Mouse (Mus musculus) heart, embryonic 15.5 days (tissue): ENCODE results near the gene Gm12185. TPM values are rescaled to one million over a fixed set of nuclear protein-coding genes. Genes with fewer than 3 reads are reported as not detected.
"Not testable (repeated sequence)": the region's sequence is repeated elsewhere in the genome, so short reads cannot be mapped to it uniquely, and the experiment has no call there.

ENCODE experiments used
- ATAC-seq: fragments of 200-750 bp; cut with Nextera tagmentation; replicated peaks from 2 replicates; pipeline ENCODE4 v1.8.0; 2017; ENCODE audit warnings: low read depth, moderate TSS enrichment; ENCODE audit not compliant: insufficient number of reproducible peaks, insufficient read depth, low FRiP score
- H3K27ac ChIP-seq: fragments of 300-500 bp; sonication (generic); 2 replicates; pipeline ENCODE4 v1.5.1; 2015; ENCODE audit warnings: mild to moderate bottlenecking, inconsistent platforms
- H3K27me3 ChIP-seq: fragments of 300-500 bp; sonication (generic); 2 replicates; pipeline ENCODE4 v1.6.1; 2015; ENCODE audit warnings: inconsistent platforms
- H3K36me3 ChIP-seq: fragments of 300-500 bp; sonication (generic); 2 replicates; pipeline ENCODE4 v1.6.1; 2015; ENCODE audit warnings: mild to moderate bottlenecking, inconsistent platforms
- H3K4me1 ChIP-seq: fragments of 300-500 bp; sonication (generic); replicated peaks from 2 replicates; pipeline ENCODE4 v1.6.1; 2015; ENCODE audit warnings: inconsistent platforms
- H3K4me2 ChIP-seq: fragments of 300-500 bp; sonication (generic); 2 replicates; pipeline ENCODE4 v1.6.1; 2015; ENCODE audit warnings: inconsistent platforms, mild to moderate bottlenecking, moderate library complexity
- H3K4me3 ChIP-seq: fragments of 300-500 bp; sonication (generic); 2 replicates; pipeline ENCODE4 v1.5.1; 2015; ENCODE audit warnings: mild to moderate bottlenecking, inconsistent platforms
- H3K9ac ChIP-seq: fragments of 300-500 bp; sonication (generic); 2 replicates; pipeline ENCODE4 v1.6.1; 2015; ENCODE audit warnings: mild to moderate bottlenecking, inconsistent platforms
- H3K9me3 ChIP-seq: fragments of 300-500 bp; sonication (generic); replicated peaks from 2 replicates; pipeline ENCODE4 v1.6.1; 2016; ENCODE audit warnings: inconsistent platforms
- WGBS: fragments of 180-500 bp; shearing (Covaris S2); methylation state at CpG from one replicate; pipeline ENCODE4 v1.1.7; 2015; ENCODE audit warnings: mixed read lengths; 5-methylcytosine and 5-hydroxymethylcytosine counted together
- polyA plus RNA-seq: library from polyadenylated mRNA; unstranded; fragments of >200 nt; fragmentation: Nextera tagmentation; extraction: Ambion mirVana; gene quantifications from 2 replicates; pipeline ENCODE4 v1.2.1, GENCODE M21; 2015

The Gm12185 gene
- polyA plus RNA-seq, 1 experiment from 2014 or later, result not detected

DNA sequence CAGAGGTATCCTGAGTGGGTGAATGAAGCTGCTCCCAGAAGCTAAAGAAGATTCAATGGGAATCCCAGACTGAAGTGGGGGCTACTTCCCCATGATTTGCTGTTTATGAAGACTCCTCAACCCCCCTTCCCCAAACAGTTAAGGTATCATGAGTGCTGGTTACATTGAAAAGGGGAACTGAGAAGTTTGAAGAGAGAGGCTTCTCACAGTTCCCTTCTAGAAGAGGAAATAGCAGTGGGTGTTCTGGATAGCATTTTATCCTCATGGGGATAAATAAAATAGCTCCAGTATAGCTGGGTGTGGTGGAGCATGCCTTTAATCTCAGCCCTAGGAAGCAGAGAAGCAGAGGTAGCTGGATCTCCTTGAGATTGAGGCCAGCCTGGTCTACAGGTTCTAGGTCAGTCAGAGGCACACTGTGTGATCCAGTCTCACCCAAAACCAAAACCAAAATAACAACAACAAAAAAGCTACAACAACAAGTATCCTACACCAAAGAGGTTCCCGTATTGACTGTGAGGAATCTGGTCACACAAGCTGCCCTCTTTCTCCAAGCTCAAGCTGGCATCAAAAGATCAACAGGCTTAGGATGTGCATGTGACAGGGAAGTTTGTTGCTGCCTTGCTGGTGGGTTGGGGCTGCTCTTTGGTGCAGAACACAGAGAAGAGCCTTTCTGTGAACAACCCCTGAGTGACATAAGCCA is 13.6 kb downstream of the Gm12185 start, which contains the start of gene Olfr56:
Olfr56 (plus strand) TSS at position 650 of the 700 bp plus-strand sequence.
- H3K9me3 ChIP-seq, H3K4me1 ChIP-seq, H3K4me2 ChIP-seq, H3K9ac ChIP-seq, H3K36me3 ChIP-seq, H3K4me3 ChIP-seq, H3K27me3 ChIP-seq, H3K27ac ChIP-seq, ATAC-seq: not testable (repeated sequence)
- WGBS, result no CpG with 5 or more reads among the region's 1 CpGs

DNA sequence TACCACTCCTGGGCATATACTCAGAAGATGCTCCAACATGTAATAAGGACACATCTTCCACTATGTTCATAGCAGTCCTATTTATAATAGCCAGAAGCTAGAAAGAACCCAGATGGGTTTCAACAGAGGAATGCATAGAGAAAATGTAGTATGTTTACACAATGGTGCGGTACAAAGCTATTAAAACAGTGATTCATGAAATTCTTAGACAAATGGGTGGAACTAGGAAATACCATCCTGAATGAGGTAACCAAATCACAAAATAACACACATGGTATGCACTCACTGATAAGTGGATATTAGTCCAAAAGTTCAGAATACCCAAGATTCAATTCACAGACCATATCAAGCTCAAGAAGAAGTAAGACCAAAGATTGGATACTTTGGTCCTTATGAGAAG is 17.3 kb downstream of the Gm12185 start:
- not testable (repeated sequence) for H3K4me1 ChIP-seq, H3K36me3 ChIP-seq, ATAC-seq, H3K4me2 ChIP-seq, H3K9ac ChIP-seq, H3K27ac ChIP-seq, H3K9me3 ChIP-seq, H3K4me3 ChIP-seq, H3K27me3 ChIP-seq
- no CpG with 5 or more reads among the region's 1 CpGs for WGBS

DNA sequence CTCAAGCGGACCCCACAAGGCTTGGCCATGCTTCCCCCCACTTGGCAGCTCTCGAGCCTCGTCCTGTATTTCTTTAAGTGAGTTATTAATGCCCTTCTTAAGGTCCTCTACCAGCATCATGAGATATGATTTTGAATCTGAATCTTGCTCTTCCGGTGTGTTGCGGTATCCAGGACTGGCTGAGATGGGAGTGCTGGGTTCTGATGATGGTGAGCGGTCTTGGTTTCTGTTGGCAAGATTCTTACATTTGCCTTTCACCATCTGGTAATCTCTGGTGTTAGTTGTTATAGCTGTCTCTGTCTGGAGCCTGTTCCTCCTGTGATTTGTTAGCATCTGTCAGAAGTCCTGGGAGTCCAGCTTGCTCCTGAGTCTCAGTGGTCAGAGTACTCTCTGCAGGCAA is 45.9 kb downstream of the Gm12185 start, which contains the start of gene Psme2b:
Psme2b (minus strand) TSS at position 101 of the 400 bp plus-strand sequence.
- H3K4me2 ChIP-seq, H3K27me3 ChIP-seq, H3K4me3 ChIP-seq, ATAC-seq, H3K36me3 ChIP-seq, H3K4me1 ChIP-seq, H3K9me3 ChIP-seq, H3K27ac ChIP-seq, H3K9ac ChIP-seq: not testable (repeated sequence)
- 82% methylated on average over 6 of the region's 6 CpGs for WGBS

DNA sequence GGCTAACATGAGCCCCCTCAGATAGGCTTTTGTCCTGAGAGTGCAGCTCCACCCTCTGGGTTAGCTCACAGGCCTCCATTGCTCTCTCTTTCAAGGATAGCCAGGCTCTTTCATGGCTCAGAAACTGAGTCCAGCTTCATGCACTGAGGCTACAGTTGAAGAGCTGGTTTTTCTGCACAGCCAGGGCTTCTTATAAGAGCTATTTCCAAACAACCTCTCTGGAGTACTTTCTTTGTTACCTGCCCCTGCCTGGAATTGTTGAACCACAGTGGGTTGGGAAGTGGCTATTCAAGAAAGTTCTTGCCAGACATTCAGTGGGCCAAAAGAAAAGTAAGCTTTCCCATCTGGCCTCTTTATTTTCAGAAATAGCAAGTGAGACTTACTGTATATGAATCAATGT is 52.7 kb downstream of the Gm12185 start:
- H3K4me2 ChIP-seq, H3K27ac ChIP-seq, H3K36me3 ChIP-seq, ATAC-seq, H3K4me1 ChIP-seq, H3K9ac ChIP-seq, H3K9me3 ChIP-seq, H3K4me3 ChIP-seq, H3K27me3 ChIP-seq: not testable (repeated sequence)

DNA sequence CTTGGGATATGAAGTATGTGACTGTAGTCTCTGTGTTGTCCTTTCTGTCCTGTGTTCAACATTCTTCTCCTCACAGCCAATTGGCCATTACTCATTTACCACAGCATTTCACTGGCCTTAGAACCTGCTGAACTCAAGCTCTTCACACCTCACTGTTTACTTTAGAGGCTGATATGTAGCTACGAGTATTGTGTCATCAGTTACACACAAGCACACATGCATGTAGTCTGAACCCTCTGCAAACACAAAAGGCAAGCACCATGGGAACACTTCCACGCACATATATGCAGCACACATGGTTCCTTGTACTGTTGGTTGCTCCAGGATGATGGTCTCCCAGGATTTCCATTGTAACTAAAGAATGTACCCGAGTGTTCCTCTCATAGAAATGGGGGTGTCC is 56.7 kb downstream of the Gm12185 start:
- not testable (repeated sequence) for H3K4me1 ChIP-seq, H3K36me3 ChIP-seq, H3K4me2 ChIP-seq, H3K27me3 ChIP-seq, H3K4me3 ChIP-seq, ATAC-seq, H3K9me3 ChIP-seq, H3K27ac ChIP-seq, H3K9ac ChIP-seq
- 67% methylated on average over 1 of the region's 3 CpGs for WGBS

DNA sequence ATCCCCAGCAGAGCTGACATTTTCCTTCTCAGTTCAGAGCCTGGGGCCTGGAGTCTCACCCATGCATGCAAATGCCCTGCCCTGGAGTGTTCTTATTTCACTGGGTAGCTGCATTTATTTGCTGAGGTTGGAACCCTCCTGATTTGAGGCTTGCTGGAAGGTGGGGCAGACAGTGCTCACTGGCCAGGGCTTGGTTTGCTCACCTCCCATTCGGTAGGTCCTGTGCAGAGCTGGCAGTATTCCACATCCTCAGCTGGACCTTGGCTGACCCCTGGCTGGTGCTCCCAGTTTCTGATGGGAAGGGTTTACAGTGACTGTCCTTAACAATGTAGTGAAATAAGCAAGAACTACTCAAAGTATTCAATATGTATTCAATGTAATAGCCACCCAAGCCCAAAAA is 58.1 kb downstream of the Gm12185 start:
- not testable (repeated sequence) for H3K9me3 ChIP-seq, H3K27me3 ChIP-seq, H3K4me3 ChIP-seq, H3K4me2 ChIP-seq, H3K9ac ChIP-seq, H3K4me1 ChIP-seq, H3K27ac ChIP-seq, ATAC-seq, H3K36me3 ChIP-seq
- 16% methylated on average over 1 of the region's 1 CpGs for WGBS

DNA sequence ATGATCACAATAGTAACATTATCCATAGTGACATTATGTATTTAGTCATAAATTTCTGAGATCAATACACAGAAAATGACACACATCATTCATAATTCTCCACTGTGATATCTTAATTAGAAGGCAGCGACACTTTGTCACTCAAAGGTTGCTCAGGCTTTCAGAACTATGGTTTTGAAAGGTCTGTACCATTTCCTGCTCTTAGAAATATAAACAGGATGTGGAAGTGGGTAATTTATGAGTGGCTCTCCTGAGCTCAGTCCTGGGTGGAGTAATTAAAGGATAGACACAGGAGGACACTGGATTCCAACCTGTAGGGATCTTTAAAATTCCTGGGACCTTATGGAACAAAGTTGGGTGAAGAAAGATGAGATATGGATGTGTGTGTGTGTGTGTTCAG is 58.6 kb downstream of the Gm12185 start:
- not testable (repeated sequence) for H3K4me2 ChIP-seq, ATAC-seq, H3K27ac ChIP-seq, H3K27me3 ChIP-seq, H3K36me3 ChIP-seq, H3K9ac ChIP-seq, H3K4me3 ChIP-seq, H3K4me1 ChIP-seq, H3K9me3 ChIP-seq
- 50% methylated on average over 1 of the region's 1 CpGs for WGBS

DNA sequence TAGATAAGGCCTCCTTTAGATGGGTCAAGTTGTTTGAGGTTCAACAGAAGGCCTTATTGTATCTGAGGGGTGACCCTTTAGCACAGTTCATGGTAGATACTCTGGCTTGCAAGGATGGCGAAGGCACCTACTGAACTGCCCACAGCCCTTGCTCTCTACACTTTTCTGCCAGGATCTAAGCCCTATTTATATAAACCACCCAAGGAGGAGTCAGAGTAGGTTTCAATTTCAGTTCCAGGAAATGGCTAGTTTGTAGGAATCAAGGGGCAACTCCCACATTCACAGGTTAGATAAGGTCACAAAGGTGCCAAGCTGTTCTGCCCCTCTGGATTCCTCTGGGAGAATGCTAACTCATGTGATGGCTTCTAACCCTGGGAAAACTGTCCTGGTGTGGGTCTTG is 64.0 kb downstream of the Gm12185 start:
- H3K4me3 ChIP-seq, result not testable (repeated sequence)

DNA sequence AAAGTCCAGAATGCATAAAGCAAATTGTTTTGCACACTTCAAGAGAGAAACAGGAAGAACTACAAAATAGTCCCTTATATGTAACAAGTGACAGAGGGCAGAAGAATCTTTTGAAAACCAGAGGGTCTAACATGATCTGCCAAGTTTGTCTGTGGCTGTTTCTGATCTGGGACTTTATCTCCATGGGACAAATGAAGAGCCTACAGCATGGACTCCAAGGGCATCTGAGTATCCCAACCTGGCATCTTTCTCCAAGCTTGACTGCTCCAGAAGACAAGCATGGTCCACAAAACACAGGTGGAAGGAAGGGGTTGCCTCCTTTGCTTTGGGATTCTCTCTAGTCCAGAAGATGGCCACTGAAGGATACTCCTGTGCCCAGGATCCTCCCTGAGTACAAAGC is 65.6 kb downstream of the Gm12185 start:
- not testable (repeated sequence) for ATAC-seq, H3K4me3 ChIP-seq, H3K4me2 ChIP-seq, H3K4me1 ChIP-seq, H3K9me3 ChIP-seq, H3K9ac ChIP-seq, H3K36me3 ChIP-seq, H3K27ac ChIP-seq, H3K27me3 ChIP-seq

More for the DNA sequence above, 64.0 kb downstream of the Gm12185 start:
- not testable (repeated sequence) for H3K27me3 ChIP-seq, ATAC-seq, H3K36me3 ChIP-seq, H3K9me3 ChIP-seq, H3K9ac ChIP-seq, H3K4me1 ChIP-seq, H3K27ac ChIP-seq, H3K4me2 ChIP-seq
- WGBS, result 87% methylated on average over 1 of the region's 1 CpGs

DNA sequence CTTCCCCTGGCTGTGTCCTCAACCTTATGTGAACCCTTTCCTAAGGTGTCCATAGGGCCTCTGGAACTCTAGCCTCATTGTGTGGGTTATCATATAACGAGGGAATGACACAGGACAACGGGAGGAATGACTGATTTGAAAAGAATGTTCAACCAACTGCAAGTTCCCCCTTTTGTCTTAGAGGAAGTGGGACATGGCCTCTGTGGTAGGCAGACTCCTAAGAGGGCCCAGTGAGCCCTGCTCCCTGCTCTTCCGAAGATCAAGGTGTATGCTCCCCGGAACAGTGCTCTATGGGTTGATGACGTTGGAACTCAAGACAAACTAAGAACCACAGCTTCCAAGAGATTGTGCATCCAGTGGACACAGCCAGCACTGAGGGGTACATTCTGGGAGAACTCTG is 68.2 kb downstream of the Gm12185 start:
- not testable (repeated sequence) for H3K27me3 ChIP-seq, H3K36me3 ChIP-seq, H3K4me3 ChIP-seq, H3K4me1 ChIP-seq, ATAC-seq, H3K9me3 ChIP-seq, H3K27ac ChIP-seq, H3K4me2 ChIP-seq, H3K9ac ChIP-seq
- WGBS, result 67% methylated on average over 5 of the region's 5 CpGs

DNA sequence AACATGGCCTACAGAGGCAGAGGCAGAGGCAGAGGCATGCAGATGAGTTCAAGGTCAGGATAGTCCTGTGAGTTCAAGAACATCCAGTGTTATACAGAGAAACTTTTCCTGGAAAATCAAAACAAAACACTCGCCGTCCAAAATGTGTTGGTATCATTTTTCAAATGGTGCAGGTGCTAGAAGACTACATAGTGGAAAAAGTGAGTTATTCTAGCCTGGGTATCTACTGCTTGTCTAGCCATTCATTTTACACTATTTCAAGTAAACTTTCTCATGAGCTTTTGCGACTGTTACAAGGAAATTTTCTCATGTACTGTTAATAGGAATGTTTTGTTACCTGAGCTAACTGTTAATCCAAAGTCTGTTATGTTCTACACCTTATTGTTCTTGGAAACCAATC is 73.6 kb downstream of the Gm12185 start:
- WGBS, result 63% methylated on average over 3 of the region's 3 CpGs
- Histone ChIP-seq H3K9ac (no peak overlapping the region), H3K4me2 (no peak overlapping the region), H3K27me3 (no peaks in the 10 kb centered on the region), H3K27ac (no peak overlapping the region), H3K36me3 (no peaks in the 10 kb centered on the region), H3K4me3 (no peak overlapping the region), H3K4me1 (no peaks in the 10 kb centered on the region), H3K9me3 (no peaks in the 10 kb centered on the region)
- ATAC-seq, result no peak

DNA sequence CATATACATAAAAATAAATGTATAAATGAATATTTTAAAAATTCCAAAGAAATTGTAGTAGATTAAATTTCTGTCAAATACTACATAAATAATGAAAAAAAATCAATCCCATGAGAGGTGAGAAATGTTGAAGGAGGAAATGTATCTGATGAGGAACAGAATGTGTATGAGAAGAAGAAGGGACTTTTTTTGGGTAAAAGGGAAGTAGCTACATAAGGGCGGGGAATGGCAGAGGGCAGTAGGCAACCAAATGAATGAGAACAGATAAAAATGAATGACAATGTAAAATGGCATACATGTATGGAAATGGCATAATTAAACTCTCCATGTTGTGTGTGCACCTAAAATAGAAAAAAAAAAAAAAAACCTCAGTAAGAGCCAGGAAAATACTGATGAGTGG is 78.4 kb downstream of the Gm12185 start:
- Histone ChIP-seq H3K27me3 (no peaks in the 10 kb centered on the region), H3K4me1 (no peaks in the 10 kb centered on the region), H3K36me3 (no peaks in the 10 kb centered on the region), H3K4me2 (no peak overlapping the region), H3K9ac (no peak overlapping the region), H3K4me3 (no peak overlapping the region), H3K27ac (no peak overlapping the region), H3K9me3 (no peaks in the 10 kb centered on the region)
- 100% methylated on average over 1 of the region's 1 CpGs for WGBS
- no peak for ATAC-seq
